Mouse (Mus musculus) erythroid progenitor cell, adult 5-6 weeks (primary cell): ENCODE data around the gene Scrn2. TPM values are rescaled to one million over a fixed set of nuclear protein-coding genes. Genes with fewer than 3 reads are reported as not detected.

ENCODE experiments used
- ATAC-seq: replicated peaks from 2 replicates; pipeline ENCODE4 v1.8.0; 2016; ENCODE audit warnings: moderate number of reproducible peaks, mild to moderate bottlenecking, moderate TSS enrichment, inconsistent platforms; ENCODE audit not compliant: poor library complexity, low FRiP score, severe bottlenecking
- total RNA-seq, 2 experiments: library from RNA; stranded (forward) in 1 of 2; stranded (reverse) in 1 of 2; fragments of 150-400 nt in 1 of 2; fragments of 186-747, 209-891 nt in 1 of 2; gene quantifications; 2 replicates each; pipeline versions ENCODE4 v1.2.3 to v1.2.4; 2015 to 2017; ENCODE audit warnings: low replicate concordance in 2 of 2

Scrn2 gene
- total RNA-seq, 2 experiments from 2014 or later, result not detected

GRCm38 (mm10) chr11:97017696-97018582, 11.8 kb upstream of the Scrn2 start:
- no peak for ATAC-seq

- ATAC-seq, result no peak
Observed at GRCm38 (mm10) chr11:97018583-97019344, 11.0 kb upstream of the Scrn2 start.

- ATAC-seq, result no peak
Observed at GRCm38 (mm10) chr11:97019345-97019708, 10.4 kb upstream of the Scrn2 start.

GRCm38 (mm10) chr11:97021121-97021765, 8.5 kb upstream of the Scrn2 start:
- no peak for ATAC-seq

GRCm38 (mm10) chr11:97021873-97022484, 7.8 kb upstream of the Scrn2 start:
- ATAC-seq, result 0 out of 2 replicates have a peak, but pooled peaks have one; percentile 26

- no peak for ATAC-seq
Observed at GRCm38 (mm10) chr11:97024977-97025376, 4.8 kb upstream of the Scrn2 start.

- peak; percentile 75 for ATAC-seq
Observed at GRCm38 (mm10) chr11:97025721-97026344, 3.9 kb upstream of the Scrn2 start.

- no peak for ATAC-seq
Observed at GRCm38 (mm10) chr11:97030426-97030825, 688 bp downstream of the Scrn2 start.

- ATAC-seq, result no peak
Observed at GRCm38 (mm10) chr11:97031977-97032376, 2.2 kb downstream of the Scrn2 start.

GRCm38 (mm10) chr11:97032499-97032898, 2.8 kb downstream of the Scrn2 start:
- no peak for ATAC-seq

GRCm38 (mm10) chr11:97033781-97034180, 4.0 kb downstream of the Scrn2 start:
- no peak for ATAC-seq

GRCm38 (mm10) chr11:97036141-97036540, 6.4 kb downstream of the Scrn2 start:
- no peak for ATAC-seq

GRCm38 (mm10) chr11:97038881-97039280, 9.1 kb downstream of the Scrn2 start:
- ATAC-seq, result no peak

GRCm38 (mm10) chr11:97040301-97041021, 10.7 kb downstream of the Scrn2 start:
- ATAC-seq, result peak; percentile 41

GRCm38 (mm10) chr11:97041022-97041899, 11.5 kb downstream of the Scrn2 start, which contains the start of the genes Lrrc46 and Mrpl10:
Gene Lrrc46, minus strand, starts transcription at chr11:97041407.
Gene Mrpl10, plus strand, starts transcription at chr11:97041560.
- peak; percentile 90 for ATAC-seq

- no peak for ATAC-seq
Observed at GRCm38 (mm10) chr11:97044902-97045301, 15.2 kb downstream of the Scrn2 start.

GRCm38 (mm10) chr11:97045861-97046260, 16.1 kb downstream of the Scrn2 start:
- ATAC-seq, result no peak
